Mouse (Mus musculus): Measurements from ENCODE around the gene Wdr64.

DNA sequence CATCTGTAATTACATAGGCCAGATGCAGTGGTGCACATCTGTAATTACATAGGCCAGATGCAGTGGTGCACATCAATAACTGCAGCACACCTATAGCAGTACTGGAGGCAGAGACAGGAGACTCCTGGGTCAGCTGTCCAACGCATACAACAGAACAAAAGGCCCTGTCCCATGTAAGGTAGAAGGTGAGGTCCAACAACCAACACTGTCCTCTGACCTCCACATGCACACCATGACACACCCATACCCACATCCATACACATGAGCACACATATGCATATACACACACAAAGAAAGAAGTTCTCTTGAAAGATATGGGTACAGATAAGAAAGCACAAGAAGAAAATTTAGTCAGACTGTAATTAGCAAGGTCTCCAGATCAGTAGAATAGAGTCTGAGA is 157.1 kb downstream of the Wdr64 start:
- TF ChIP-seq CTCF (IDR thresholded peaks at IDR 0.05; ENCODE audit: low read depth) (no peak), EP300 (IDR thresholded peaks at IDR 0.05; ENCODE audit: low read depth) (no peak)
